Mouse (Mus musculus) limb, embryonic 15.5 days (tissue): ENCODE data around the gene Gm12216. TPM values are rescaled to one million over a fixed set of nuclear protein-coding genes. Genes with fewer than 3 reads are reported as not detected.
"Not testable (repeated sequence)": the region's sequence is repeated elsewhere in the genome, so short reads cannot be mapped to it uniquely, and the experiment has no call there.

Experiments
- ATAC-seq: fragments of 200-750 bp; cut with Nextera tagmentation; 2 replicates; pipeline ENCODE4 v1.8.0; 2017; ENCODE audit warnings: low read depth, moderate TSS enrichment; ENCODE audit not compliant: insufficient number of reproducible peaks, low FRiP score, low TSS enrichment
- H3K27ac ChIP-seq: fragments of 300-500 bp; sonication (generic); 2 replicates; pipeline ENCODE4 v1.5.1; 2015; ENCODE audit warnings: moderate library complexity, mild to moderate bottlenecking, inconsistent platforms
- H3K27me3 ChIP-seq: fragments of 300-500 bp; sonication (generic); 2 replicates; pipeline ENCODE4 v1.6.1; 2015; ENCODE audit warnings: inconsistent platforms
- H3K36me3 ChIP-seq: fragments of 300-500 bp; sonication (generic); 2 replicates; pipeline ENCODE4 v1.6.1; 2015; ENCODE audit warnings: inconsistent platforms
- H3K4me1 ChIP-seq: fragments of 300-500 bp; sonication (generic); 2 replicates; pipeline ENCODE4 v1.6.1; 2015; ENCODE audit warnings: inconsistent platforms
- H3K4me2 ChIP-seq: fragments of 300-500 bp; sonication (generic); 2 replicates; pipeline ENCODE4 v1.6.1; 2015; ENCODE audit warnings: mild to moderate bottlenecking, inconsistent platforms
- H3K4me3 ChIP-seq: fragments of 300-500 bp; sonication (generic); 2 replicates; pipeline ENCODE4 v1.5.1; 2015; ENCODE audit warnings: mild to moderate bottlenecking, inconsistent platforms
- H3K9ac ChIP-seq: fragments of 300-500 bp; sonication (generic); 2 replicates; pipeline ENCODE4 v1.6.1; 2015; ENCODE audit warnings: inconsistent platforms
- H3K9me3 ChIP-seq: fragments of 300-500 bp; sonication (generic); 2 replicates; pipeline ENCODE4 v1.6.1; 2016; ENCODE audit warnings: inconsistent platforms
- WGBS: fragments of 180-500 bp; shearing (Covaris S2); methylation state at CpG from one replicate; pipeline ENCODE4 v1.1.7; 2015; 5-methylcytosine and 5-hydroxymethylcytosine counted together
- polyA plus RNA-seq: library from polyadenylated mRNA; unstranded; fragments of >200 nt; fragmentation: Nextera tagmentation; extraction: Ambion mirVana; gene quantifications from 2 replicates; pipeline ENCODE4 v1.2.1, GENCODE M21; 2015

Gm12216 gene
- 0.37 TPM in 2 replicates for polyA plus RNA-seq

DNA sequence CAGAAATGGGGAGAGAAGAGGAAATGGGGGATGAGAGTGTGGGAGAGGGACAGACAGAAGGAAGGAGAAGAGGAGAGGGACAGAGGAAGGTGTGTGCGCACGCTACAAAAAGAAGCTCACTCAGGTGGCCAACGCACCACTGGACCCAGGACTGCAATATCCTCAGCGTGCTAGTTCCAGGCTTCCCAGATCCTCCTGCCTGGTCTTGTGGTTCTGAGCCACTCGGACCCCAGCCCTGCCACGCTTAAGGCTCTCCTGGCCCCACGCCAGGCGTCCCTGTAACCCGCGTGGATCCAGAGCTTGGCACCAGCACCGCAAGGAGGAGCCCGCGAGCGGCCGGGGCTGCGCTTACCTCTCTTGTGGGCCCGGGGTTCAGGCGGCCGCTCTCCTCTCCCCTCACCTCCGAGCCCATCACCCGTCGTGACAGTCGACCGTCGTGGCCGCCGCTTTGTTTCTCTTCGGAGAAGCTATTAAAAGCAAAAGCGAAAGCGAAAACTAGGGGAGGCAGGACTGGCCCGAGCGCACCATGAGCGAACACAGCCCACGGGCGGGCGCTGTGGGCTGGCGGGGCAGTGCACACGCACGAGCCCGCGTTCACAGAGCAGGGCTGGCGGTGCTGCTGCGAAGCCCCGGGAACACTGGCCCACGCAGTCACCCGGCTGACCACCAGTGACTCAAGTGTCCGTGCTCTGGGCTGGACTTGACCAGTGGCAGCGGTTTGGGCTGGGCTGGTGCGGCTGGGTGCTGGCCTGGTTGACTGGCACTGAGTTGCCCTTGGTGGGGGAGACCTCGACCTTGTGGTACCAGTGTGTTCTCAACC, at the start of gene Gm12216:
TSS of gene Gm12216 (minus strand) at position 496 of the 820 bp plus-strand sequence.
- Histone ChIP-seq H3K4me2 (peak within 1 kb of the TSS; percentile 70), H3K9ac (peak within 1 kb of the TSS; percentile 45), H3K4me3 (peak within 1 kb of the TSS; percentile 53)
- WGBS: 13% methylated on average over 43 of the region's 50 CpGs
- ATAC-seq: peak; percentile 42; the same call in 1 of the 2 replicates
- not testable (repeated sequence) for H3K27ac ChIP-seq, H3K4me1 ChIP-seq, H3K27me3 ChIP-seq, H3K36me3 ChIP-seq, H3K9me3 ChIP-seq

DNA sequence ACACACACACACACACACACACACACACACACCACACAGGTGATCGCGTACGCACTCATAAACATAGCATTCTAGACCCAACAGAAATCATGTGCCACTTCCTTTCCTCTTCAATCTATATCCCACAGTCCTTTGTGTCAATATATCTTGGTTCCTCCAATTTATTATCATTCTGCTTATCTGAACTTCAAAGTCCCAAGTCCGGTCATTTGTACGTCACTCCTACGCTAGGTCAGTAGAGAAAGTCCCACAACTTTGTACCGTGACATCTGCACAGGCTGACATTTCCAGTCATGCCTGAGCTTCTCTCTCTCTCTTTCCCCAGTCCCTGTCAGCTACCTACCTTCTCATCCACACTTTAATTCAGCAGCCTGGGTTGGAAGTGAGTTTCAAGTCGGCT, 49.6 kb upstream of the Gm12216 start:
- no peaks in the 10 kb centered on the region for H3K9me3 ChIP-seq
- 0 out of 2 replicates have a peak, but pooled peaks cover 4% of the 10 kb centered on the region for H3K4me1 ChIP-seq
- H3K27me3 ChIP-seq: no peaks in the 10 kb centered on the region
- no peak overlapping the region for H3K4me2 ChIP-seq
- H3K36me3 ChIP-seq: no peaks in the 10 kb centered on the region
- ATAC-seq: no peak
- no peak overlapping the region for H3K27ac ChIP-seq
- no peak overlapping the region for H3K4me3 ChIP-seq
- H3K9ac ChIP-seq: no peak overlapping the region
- WGBS: 90% methylated on average over 8 of the region's 8 CpGs

DNA sequence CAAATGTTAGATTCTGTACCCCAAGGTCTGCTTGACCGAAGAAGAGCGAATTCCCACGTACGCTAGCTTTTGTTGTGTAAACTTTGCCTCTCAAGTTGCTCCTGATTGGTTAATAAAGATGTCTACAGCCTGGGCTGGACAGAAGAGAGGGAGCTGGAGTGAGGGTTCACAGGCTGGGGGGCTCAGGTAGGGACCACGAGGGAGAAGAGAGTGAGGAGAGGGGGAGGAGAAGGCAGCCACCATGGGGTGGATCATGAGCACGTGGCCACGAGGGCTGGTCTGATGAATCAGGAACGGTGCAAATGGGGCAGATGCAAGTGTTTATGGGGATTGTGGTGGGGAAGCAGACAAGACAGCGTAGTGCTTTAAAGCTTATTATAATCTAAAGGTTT, 45.5 kb upstream of the Gm12216 start:
- H3K9ac ChIP-seq: no peak overlapping the region
- no peak overlapping the region for H3K4me3 ChIP-seq
- no peak for ATAC-seq
- H3K4me2 ChIP-seq: no peak overlapping the region
- 68% methylated on average over 9 of the region's 9 CpGs for WGBS
- no peaks in the 10 kb centered on the region for H3K36me3 ChIP-seq
- H3K9me3 ChIP-seq: no peaks in the 10 kb centered on the region
- no peak overlapping the region for H3K27ac ChIP-seq
- 0 out of 2 replicates have a peak, but pooled peaks cover 4% of the 10 kb centered on the region for H3K4me1 ChIP-seq
- no peaks in the 10 kb centered on the region for H3K27me3 ChIP-seq

DNA sequence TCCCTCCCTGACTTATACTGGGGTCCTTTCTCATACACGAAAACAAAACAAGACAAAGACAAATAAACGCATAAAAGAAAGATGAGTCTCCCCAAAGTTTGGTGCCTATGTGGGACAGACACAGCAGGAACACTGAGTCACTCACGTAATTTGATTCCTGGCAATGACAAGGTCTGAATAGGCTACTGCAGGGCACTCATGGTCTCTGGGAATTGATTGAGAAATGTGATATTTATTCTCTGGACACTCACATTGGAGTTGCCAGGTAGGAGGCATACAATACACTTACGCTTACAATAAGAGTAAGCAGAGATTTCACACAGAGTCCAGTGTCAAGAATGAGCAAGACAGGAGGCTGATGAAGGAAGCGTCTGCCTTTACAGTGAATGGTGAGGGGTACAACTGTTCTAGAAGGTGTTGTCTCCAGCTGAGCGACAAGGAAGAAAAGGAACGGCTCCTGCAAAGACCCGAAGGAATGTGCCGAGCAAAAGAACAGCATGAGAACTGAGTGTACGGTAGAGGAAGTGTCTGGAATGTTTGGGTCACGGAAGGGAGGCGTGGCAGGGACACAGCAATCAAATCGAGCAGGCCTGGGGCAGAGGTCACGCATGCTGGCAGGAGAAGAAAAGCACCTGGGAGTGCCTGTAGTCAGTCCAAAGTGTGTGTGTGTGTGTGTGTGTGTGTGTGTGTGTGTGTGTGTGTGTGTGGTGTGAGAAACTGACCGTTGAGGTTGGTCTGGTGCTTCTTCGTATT, 44.9 kb upstream of the Gm12216 start:
- no peak for ATAC-seq
- 41% methylated on average over 16 of the region's 16 CpGs for WGBS
- Histone ChIP-seq H3K4me1 (0 out of 2 replicates have a peak, but pooled peaks cover 4% of the 10 kb centered on the region), H3K27ac (no peak overlapping the region), H3K36me3 (no peaks in the 10 kb centered on the region), H3K4me3 (no peak overlapping the region), H3K9me3 (no peaks in the 10 kb centered on the region), H3K9ac (no peak overlapping the region), H3K27me3 (no peaks in the 10 kb centered on the region), H3K4me2 (no peak overlapping the region)

DNA sequence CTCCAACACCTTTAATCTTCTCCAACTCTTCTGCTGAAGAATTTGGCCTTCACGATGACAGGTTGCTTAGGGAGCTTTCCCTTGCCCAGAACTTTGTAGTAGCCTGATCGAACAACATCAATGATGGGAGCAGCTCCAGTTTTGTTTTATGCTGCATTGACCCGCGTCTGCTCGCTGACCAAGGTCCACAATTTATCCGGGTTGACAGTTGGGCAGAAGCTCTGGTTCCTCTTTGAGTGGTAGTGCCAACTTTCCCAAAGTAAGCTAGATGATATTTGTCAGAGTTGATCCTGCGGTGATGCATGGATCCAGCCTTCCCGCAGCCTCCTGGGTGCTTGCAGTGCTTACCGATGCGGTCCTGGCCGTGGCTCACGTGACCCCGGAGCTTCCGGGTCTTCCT, 43.7 kb upstream of the Gm12216 start:
- Histone ChIP-seq H3K36me3 (no peaks in the 10 kb centered on the region), H3K4me1 (0 out of 2 replicates have a peak, but pooled peaks cover 4% of the 10 kb centered on the region), H3K4me2 (no peak overlapping the region), H3K9ac (no peak overlapping the region), H3K27me3 (no peaks in the 10 kb centered on the region), H3K27ac (no peak overlapping the region), H3K4me3 (no peak overlapping the region), H3K9me3 (no peaks in the 10 kb centered on the region)
- ATAC-seq: no peak
- WGBS: 95% methylated on average over 14 of the region's 14 CpGs

DNA sequence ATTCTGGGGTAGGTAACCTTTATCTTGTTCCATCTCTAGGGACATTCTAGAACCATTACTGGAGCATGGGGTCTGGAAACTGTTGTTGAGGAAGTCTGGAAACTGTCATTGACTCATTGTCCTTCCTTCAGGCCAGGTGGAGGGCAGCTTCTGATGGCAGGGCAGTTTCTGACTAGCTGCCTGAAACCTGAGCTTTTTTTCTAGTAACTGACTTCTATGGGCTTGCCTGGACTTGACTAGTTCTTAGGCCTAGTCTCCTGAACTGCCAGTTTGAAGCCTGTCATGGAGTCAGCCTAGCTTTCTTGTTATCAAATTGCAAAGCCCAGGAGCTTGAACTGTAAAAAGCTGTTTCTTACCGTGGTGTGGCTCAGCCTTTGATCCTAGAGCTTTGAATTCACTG, 41.9 kb upstream of the Gm12216 start:
- no peak for ATAC-seq

DNA sequence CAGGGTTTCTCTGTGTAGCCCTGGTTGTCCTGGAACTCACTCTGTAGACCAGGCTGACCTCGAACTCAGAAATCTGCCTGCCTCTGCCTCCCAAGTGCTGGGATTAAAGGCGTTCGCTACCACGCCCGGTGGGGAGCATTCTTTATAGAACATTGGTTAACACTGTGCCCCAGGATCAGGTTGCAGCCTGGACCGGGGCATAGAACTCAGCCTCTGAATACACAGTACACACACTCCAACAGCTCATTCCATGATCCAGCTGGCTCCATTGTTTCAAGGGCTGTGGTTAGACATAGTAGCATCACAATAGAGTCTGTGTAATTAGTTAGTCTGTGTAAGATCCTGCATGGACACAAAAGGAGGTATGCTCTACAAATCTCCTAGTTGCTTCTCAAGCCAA, 40.9 kb upstream of the Gm12216 start:
- 0 out of 2 replicates have a peak, but pooled peaks cover 4% of the 10 kb centered on the region for H3K4me1 ChIP-seq
- no peak for ATAC-seq
- no peak overlapping the region for H3K27ac ChIP-seq
- H3K27me3 ChIP-seq: no peaks in the 10 kb centered on the region
- H3K4me2 ChIP-seq: no peak overlapping the region
- H3K9ac ChIP-seq: no peak overlapping the region
- no peak overlapping the region for H3K4me3 ChIP-seq
- WGBS: 82% methylated on average over 6 of the region's 6 CpGs
- H3K9me3 ChIP-seq: no peaks in the 10 kb centered on the region
- H3K36me3 ChIP-seq: no peaks in the 10 kb centered on the region

More for the DNA sequence above, 41.9 kb upstream of the Gm12216 start:
- H3K27ac ChIP-seq: no peak overlapping the region
- H3K27me3 ChIP-seq: no peaks in the 10 kb centered on the region
- H3K9me3 ChIP-seq: no peaks in the 10 kb centered on the region
- 0 out of 2 replicates have a peak, but pooled peaks cover 4% of the 10 kb centered on the region for H3K4me1 ChIP-seq
- H3K4me3 ChIP-seq: no peak overlapping the region
- 26% methylated on average over 1 of the region's 1 CpGs for WGBS
- no peak overlapping the region for H3K9ac ChIP-seq
- H3K36me3 ChIP-seq: no peaks in the 10 kb centered on the region
- no peak overlapping the region for H3K4me2 ChIP-seq

DNA sequence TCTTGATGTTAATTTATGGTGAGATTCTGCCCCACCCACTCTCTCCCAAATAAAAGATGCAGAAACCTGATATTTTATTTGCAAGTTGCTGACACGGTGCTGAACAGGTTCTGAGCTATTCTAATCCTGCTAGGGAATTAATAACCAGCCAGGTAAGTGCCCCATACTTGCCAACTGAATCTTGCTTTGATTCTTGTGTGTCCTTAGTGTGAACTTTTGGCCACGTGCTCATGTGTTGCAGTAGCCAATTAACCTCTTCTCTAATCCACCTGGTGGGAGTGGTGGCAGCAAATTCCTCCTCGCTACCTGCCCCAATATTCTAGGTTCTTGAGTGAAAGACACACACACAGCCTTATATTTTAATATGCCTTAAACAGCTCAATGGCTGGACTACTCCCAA, 39.9 kb upstream of the Gm12216 start:
- 43% methylated on average over 3 of the region's 3 CpGs for WGBS
- no peaks in the 10 kb centered on the region for H3K27me3 ChIP-seq
- H3K9ac ChIP-seq: no peak overlapping the region
- H3K9me3 ChIP-seq: no peaks in the 10 kb centered on the region
- H3K4me2 ChIP-seq: no peak overlapping the region
- H3K4me1 ChIP-seq: 0 out of 2 replicates have a peak, but pooled peaks cover 2% of the 10 kb centered on the region
- no peak for ATAC-seq
- no peak overlapping the region for H3K4me3 ChIP-seq
- no peaks in the 10 kb centered on the region for H3K36me3 ChIP-seq
- H3K27ac ChIP-seq: no peak overlapping the region

DNA sequence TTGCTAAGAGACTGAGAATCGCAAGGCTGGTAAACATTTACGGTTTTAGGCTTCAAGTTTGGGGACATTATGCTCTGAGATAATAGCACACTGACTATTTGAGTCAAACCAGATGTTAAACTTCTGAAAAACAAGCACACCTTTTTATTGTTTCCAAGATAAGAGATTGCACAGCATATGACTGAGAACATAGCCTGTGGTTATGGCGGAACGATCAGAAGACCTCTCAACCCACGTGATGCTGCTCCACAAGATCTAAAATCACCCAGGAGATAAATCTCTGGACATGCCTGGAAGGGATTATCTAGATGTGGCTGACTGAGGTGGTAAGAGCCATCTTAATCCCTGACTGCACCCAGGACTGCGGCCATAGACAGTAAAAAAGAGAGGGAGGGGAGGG, 37.9 kb upstream of the Gm12216 start:
- no peak for ATAC-seq
- no peaks in the 10 kb centered on the region for H3K9me3 ChIP-seq
- no peak overlapping the region for H3K9ac ChIP-seq
- WGBS: 37% methylated on average over 6 of the region's 6 CpGs
- no peak overlapping the region for H3K4me2 ChIP-seq
- no peak overlapping the region for H3K27ac ChIP-seq
- no peaks in the 10 kb centered on the region for H3K27me3 ChIP-seq
- H3K4me3 ChIP-seq: no peak overlapping the region
- H3K4me1 ChIP-seq: peaks cover 3% of the 10 kb centered on the region; the same call in 1 of the 2 replicates
- no peaks in the 10 kb centered on the region for H3K36me3 ChIP-seq

DNA sequence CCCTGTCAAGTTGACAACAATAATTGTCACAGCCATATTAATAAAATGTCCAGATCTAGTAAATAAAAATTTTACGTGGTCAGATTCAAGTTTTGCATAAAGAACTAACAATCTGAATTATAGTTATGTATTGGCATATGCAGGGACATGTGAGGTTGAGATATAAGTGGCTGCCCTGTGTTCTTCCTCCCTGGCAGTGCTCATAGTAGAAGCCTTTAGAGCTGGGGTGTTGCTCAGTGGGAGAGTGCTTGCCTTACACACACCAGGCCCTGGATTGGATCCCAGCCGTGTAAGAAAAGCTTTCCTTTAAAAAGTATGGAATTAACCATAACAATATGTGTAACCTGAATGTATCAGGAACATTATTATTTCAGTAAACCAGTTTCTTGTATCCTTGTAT, 34.4 kb upstream of the Gm12216 start:
- peaks cover 20% of the 10 kb centered on the region for H3K4me1 ChIP-seq
- H3K4me3 ChIP-seq: no peak overlapping the region
- no peaks in the 10 kb centered on the region for H3K36me3 ChIP-seq
- WGBS: 50% methylated on average over 2 of the region's 2 CpGs
- H3K9me3 ChIP-seq: no peaks in the 10 kb centered on the region
- H3K4me2 ChIP-seq: no peak overlapping the region
- no peaks in the 10 kb centered on the region for H3K27me3 ChIP-seq
- no peak overlapping the region for H3K9ac ChIP-seq
- no peak overlapping the region for H3K27ac ChIP-seq
- no peak for ATAC-seq

DNA sequence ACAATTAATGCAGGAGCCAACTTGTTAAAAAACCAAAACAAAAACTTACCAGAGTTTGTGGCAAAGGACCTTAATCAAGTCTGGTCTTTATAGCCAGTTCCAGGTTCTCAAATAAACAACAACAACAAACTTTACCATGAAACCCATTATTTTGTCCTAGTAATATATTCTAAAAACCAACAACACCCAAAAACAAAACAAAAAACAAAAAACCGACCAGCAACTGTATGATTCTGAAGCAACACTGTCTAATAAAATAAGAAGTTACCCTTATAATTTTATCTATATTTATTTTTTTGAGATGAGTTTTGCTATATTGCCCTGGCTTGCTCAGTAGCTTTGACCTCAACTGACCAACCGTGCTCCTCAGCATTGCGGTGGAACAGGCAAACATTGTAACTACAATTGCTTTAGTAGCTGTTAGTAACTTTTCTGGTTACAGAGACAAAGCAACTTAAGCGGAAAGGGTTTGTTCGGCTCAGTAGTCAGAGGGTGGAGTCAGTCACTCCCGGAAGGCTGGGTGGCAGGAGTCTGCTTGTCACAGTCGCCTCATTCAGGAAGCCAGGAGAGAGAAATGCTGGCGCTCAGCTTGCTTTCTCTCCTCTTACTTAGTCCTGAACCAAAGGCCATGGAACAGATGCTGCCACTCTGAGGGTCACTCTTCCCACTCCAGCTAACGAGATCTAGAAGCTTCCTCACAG, 33.8 kb upstream of the Gm12216 start:
- Histone ChIP-seq H3K9ac (no peak overlapping the region), H3K27ac (no peak overlapping the region), H3K27me3 (no peaks in the 10 kb centered on the region), H3K4me3 (no peak overlapping the region), H3K9me3 (no peaks in the 10 kb centered on the region), H3K36me3 (no peaks in the 10 kb centered on the region), H3K4me1 (peaks cover 20% of the 10 kb centered on the region), H3K4me2 (no peak overlapping the region)
- ATAC-seq: no peak
- WGBS: 47% methylated on average over 9 of the region's 9 CpGs
